Mouse (Mus musculus) adrenal gland, adult 2 months (tissue): ENCODE results near the gene Gpatch4. TPM values are rescaled to one million over a fixed set of nuclear protein-coding genes. Genes with fewer than 3 reads are reported as not detected.

Source experiments
- DNase-seq: peaks from one replicate; pipeline ENCODE4 v3.0.0; 2021
- polyA plus RNA-seq: library from polyadenylated mRNA; depleted of rRNA; stranded (reverse); fragments of >200 nt; gene quantifications from 2 replicates; pipeline ENCODE4 v1.2.3, GENCODE M21; 2012; rRNA removed
- total RNA-seq, 2 experiments: library from RNA; stranded (reverse); gene quantifications; 2 replicates each; pipeline ENCODE4 v1.2.3; 2021

Gene Gpatch4
- total and polyA plus RNA-seq, 3 experiments = 3.5 to 16.6 (median 13.9) TPM

- no peak for DNase-seq
Measured at GRCm38 (mm10) chr3:88094126-88094525, 51.2 kb downstream of the Gpatch4 start.

GRCm38 (mm10) chr3:88097666-88098065 is 54.8 kb downstream of the Gpatch4 start:
- DNase-seq = no peak

GRCm38 (mm10) chr3:88100251-88100650 is 57.3 kb downstream of the Gpatch4 start:
- no peak for DNase-seq

- DNase-seq = peak; percentile 41
Measured at GRCm38 (mm10) chr3:88101736-88102135, 58.8 kb downstream of the Gpatch4 start.

GRCm38 (mm10) chr3:88102196-88102595 is 59.3 kb downstream of the Gpatch4 start:
- peak; percentile 12 for DNase-seq

- DNase-seq = peak; percentile 19
Measured at GRCm38 (mm10) chr3:88102611-88103010, 59.7 kb downstream of the Gpatch4 start.

Other genes starting within 250 kb of the Gpatch4 start
- gene Ntrk1, start 247.9 kb upstream of the Gpatch4 start, total RNA-seq = 1 to 10 TPM; 4.6 to 6.3 TPM
- 8.8 and 17.4 TPM in 2 replicates for gene Ntrk1, start 247.9 kb upstream of the Gpatch4 start, polyA plus RNA-seq
- gene Insrr, start 246.2 kb upstream of the Gpatch4 start, total RNA-seq = under 1 TPM; 0.52 to 0.69 TPM
- gene Insrr, start 246.2 kb upstream of the Gpatch4 start, polyA plus RNA-seq = 1.2 and 3.9 TPM in 2 replicates
- 10 to 100 TPM; 20.0 to 23.9 TPM for gene Pear1, start 218.8 kb upstream of the Gpatch4 start, total RNA-seq
- gene Pear1, start 218.8 kb upstream of the Gpatch4 start, polyA plus RNA-seq = 63.3 and 71.7 TPM in 2 replicates
- under 1 TPM; 0.17 to 0.31 TPM for gene Sh2d2a, start 196.4 kb upstream of the Gpatch4 start, total RNA-seq
- gene Sh2d2a, start 196.4 kb upstream of the Gpatch4 start, polyA plus RNA-seq = 0.30 and 0.39 TPM in 2 replicates
- gene Prcc, start 157.5 kb upstream of the Gpatch4 start, total RNA-seq = 10 to 100 TPM; 48.0 to 52.0 TPM
- 28.5 and 32.5 TPM in 2 replicates for gene Prcc, start 157.5 kb upstream of the Gpatch4 start, polyA plus RNA-seq
- 100 to 1,000 TPM; 181 to 206 TPM for gene Hdgf, start 136.8 kb upstream of the Gpatch4 start, total RNA-seq
- gene Hdgf, start 136.8 kb upstream of the Gpatch4 start, polyA plus RNA-seq = 54.3 and 64.8 TPM in 2 replicates
- 100 to 1,000 TPM; 114 to 120 TPM for gene Mrpl24, start 123.6 kb upstream of the Gpatch4 start, total RNA-seq
- gene Mrpl24, start 123.6 kb upstream of the Gpatch4 start, polyA plus RNA-seq = 15.1 and 18.0 TPM in 2 replicates
- gene Isg20l2, start 112.8 kb upstream of the Gpatch4 start, total RNA-seq = 10 to 100 TPM; 16.3 to 21.4 TPM
- gene Isg20l2, start 112.8 kb upstream of the Gpatch4 start, polyA plus RNA-seq = 9.4 and 9.7 TPM in 2 replicates
- gene Rrnad1, start 112.4 kb upstream of the Gpatch4 start, total RNA-seq = 10 to 100 TPM; 13.1 to 16.3 TPM
- 41.5 and 44.6 TPM in 2 replicates for gene Rrnad1, start 112.4 kb upstream of the Gpatch4 start, polyA plus RNA-seq
- under 1 TPM; 0.52 to 0.72 TPM for gene Crabp2, start 94.4 kb upstream of the Gpatch4 start, total RNA-seq
- 0.47 TPM in 1 of 2 replicates, not detected in the other for gene Crabp2, start 94.4 kb upstream of the Gpatch4 start, polyA plus RNA-seq
- 1 to 10 TPM; 7.0 to 9.2 TPM for gene Nes, start 72.0 kb upstream of the Gpatch4 start, total RNA-seq
- gene Nes, start 72.0 kb upstream of the Gpatch4 start, polyA plus RNA-seq = 3.5 and 7.0 TPM in 2 replicates
- gene Bcan, start 42.9 kb upstream of the Gpatch4 start, total RNA-seq = 10 to 100 TPM; 52.6 to 54.9 TPM
- gene Bcan, start 42.9 kb upstream of the Gpatch4 start, polyA plus RNA-seq = 127 and 132 TPM in 2 replicates
- not detected for gene Hapln2, start 15.5 kb upstream of the Gpatch4 start, total RNA-seq
- gene Hapln2, start 15.5 kb upstream of the Gpatch4 start, polyA plus RNA-seq = 0.65 TPM in 1 of 2 replicates, not detected in the other
- gene Naxe, start 15.4 kb downstream of the Gpatch4 start, total RNA-seq = 100 to 1,000 TPM; 142 to 155 TPM
- 79.6 and 113 TPM in 2 replicates for gene Naxe, start 15.4 kb downstream of the Gpatch4 start, polyA plus RNA-seq
- not detected for gene Ttc24, start 35.2 kb downstream of the Gpatch4 start, total RNA-seq
- gene Ttc24, start 35.2 kb downstream of the Gpatch4 start, polyA plus RNA-seq = not detected in 2 replicates
- 1 to 10 TPM in 1 of 2 experiments, under 1 TPM in 1; 0.69 to 1.1 TPM for gene Iqgap3, start 38.9 kb downstream of the Gpatch4 start, total RNA-seq
- 3.0 and 3.6 TPM in 2 replicates for gene Iqgap3, start 38.9 kb downstream of the Gpatch4 start, polyA plus RNA-seq
- 100 to 1,000 TPM in 1 of 2 experiments, 10 to 100 TPM in 1; 78.4 to 114 TPM for gene Mef2d, start 99.3 kb downstream of the Gpatch4 start, total RNA-seq
- gene Mef2d, start 99.3 kb downstream of the Gpatch4 start, polyA plus RNA-seq = 173 and 185 TPM in 2 replicates
- gene Rhbg, start 211.6 kb downstream of the Gpatch4 start, total RNA-seq = 10 to 100 TPM in 1 of 2 experiments, 1 to 10 TPM in 1; 8.5 to 18.3 TPM
- 0.76 and 1.8 TPM in 2 replicates for gene Rhbg, start 211.6 kb downstream of the Gpatch4 start, polyA plus RNA-seq
- 1 to 10 TPM; 1.7 to 1.9 TPM for gene Gm38392, start 244.1 kb downstream of the Gpatch4 start, total RNA-seq
- 0.26 TPM in 1 of 2 replicates, not detected in the other for gene Gm38392, start 244.1 kb downstream of the Gpatch4 start, polyA plus RNA-seq